Mouse (Mus musculus) E14TG2a.4 (cell line): Measurements from ENCODE around the gene Dph5.

Source experiments
- CTCF ChIP-seq: conservative IDR thresholded peaks from 2 replicates; pipeline ENCODE4 v1.5.1; 2014; ENCODE audit warnings: low read length
- NANOG ChIP-seq: IDR thresholded peaks from 2 replicates; pipeline ENCODE4 v1.6.1; 2014; ENCODE audit warnings: borderline replicate concordance, low read length, mixed read lengths
- POU5F1 ChIP-seq: IDR thresholded peaks from 2 replicates; pipeline ENCODE4 v1.6.1; 2014; ENCODE audit warnings: low read length, borderline replicate concordance

DNA sequence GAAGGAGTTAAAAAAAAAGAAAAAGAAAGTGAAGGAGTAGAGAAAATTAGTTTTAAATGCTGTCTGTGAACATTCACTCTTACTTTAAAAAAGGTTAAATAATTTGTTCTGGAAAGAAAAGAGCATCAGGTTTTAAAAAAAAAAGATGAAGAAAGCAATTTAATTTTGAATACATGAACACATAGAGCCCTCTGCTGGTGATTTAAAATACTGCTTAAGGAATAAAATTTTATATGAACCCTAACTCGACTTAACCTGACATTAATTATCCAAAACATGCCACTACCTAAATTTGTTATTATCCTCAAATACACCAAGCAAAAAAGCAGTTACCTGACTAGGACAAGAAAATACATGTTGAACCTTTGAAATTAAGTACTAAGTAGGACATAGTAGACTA is 91.4 kb downstream of the Dph5 start:
- TF ChIP-seq CTCF = peak; percentile 28
- no peak for TF ChIP-seq POU5F1
- no peak for TF ChIP-seq NANOG
